Mouse (Mus musculus) left cerebral cortex, postnatal 4 days (tissue): ENCODE data around the gene Asb8. TPM values are rescaled to one million over a fixed set of nuclear protein-coding genes. Genes with fewer than 3 reads are reported as not detected.

Source experiments
- DNase-seq: peaks from one replicate; pipeline ENCODE4 v3.0.0-alpha.2; 2022
- intact Hi-C: fragments of 180-260 bp; cut with DNase I; formaldehyde crosslinking; loops from one replicate; pipeline ENCODE4 v1.15.1; 2025
- total RNA-seq, 2 experiments: library from RNA; stranded (reverse); gene quantifications; 2 replicates each; pipeline ENCODE4 v1.2.3; 2021

Asb8 gene
- total RNA-seq, 2 experiments from 2014 or later: 28.3 to 35.0 TPM

DNA sequence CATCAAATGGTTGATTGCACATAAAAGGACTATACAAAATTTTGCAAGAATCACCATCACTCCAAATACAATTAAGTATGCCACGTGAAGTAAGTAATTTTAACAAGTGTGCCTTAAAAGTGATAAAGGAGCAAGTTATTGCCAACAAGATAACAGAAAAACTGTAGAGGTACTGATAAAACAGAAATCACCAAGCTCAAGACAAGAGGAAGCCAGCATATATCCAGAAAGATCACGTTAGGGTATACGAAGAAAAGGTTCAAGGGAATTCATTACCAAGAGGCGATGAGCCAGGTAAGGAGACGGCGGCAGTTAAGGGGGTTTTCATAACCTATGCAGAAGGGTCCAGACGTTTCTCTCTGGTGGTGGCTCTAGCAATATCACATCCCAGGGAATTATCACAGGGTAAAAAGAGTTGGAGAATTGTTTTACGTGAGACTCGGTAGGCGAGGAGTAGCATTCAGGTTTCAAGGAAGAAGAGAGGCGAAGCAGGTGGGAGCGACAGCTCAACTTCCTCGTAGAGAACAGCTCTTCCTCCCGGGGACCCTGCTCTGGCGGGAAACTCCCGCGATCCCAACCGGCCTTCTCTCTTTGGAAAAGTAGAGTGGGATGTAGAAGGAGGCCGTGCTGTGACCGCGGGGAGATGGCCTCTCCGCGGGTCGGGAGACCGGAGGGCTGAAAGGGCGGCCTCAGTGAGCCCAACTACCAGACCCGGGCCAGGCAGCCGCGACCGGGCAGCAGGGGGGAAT, 72.9 kb downstream of the Asb8 start, which contains the start of gene Pfkm:
Gene Pfkm, plus strand, starts transcription at position 218 of the 749 bp plus-strand sequence.
- no peak for DNase-seq
- intact Hi-C loops: loop anchor here (2.0 kb wide), 1 partner anchor 60 kb away; no protein-coding TSS in a partner anchor

- no peak for DNase-seq
- intact Hi-C loops: loop anchor here (2.0 kb wide), 1 partner anchor 61 kb away; no protein-coding TSS in a partner anchor
Measured at GRCm38 (mm10) chr15:98091841-98092240, 73.6 kb downstream of the Asb8 start.

DNA sequence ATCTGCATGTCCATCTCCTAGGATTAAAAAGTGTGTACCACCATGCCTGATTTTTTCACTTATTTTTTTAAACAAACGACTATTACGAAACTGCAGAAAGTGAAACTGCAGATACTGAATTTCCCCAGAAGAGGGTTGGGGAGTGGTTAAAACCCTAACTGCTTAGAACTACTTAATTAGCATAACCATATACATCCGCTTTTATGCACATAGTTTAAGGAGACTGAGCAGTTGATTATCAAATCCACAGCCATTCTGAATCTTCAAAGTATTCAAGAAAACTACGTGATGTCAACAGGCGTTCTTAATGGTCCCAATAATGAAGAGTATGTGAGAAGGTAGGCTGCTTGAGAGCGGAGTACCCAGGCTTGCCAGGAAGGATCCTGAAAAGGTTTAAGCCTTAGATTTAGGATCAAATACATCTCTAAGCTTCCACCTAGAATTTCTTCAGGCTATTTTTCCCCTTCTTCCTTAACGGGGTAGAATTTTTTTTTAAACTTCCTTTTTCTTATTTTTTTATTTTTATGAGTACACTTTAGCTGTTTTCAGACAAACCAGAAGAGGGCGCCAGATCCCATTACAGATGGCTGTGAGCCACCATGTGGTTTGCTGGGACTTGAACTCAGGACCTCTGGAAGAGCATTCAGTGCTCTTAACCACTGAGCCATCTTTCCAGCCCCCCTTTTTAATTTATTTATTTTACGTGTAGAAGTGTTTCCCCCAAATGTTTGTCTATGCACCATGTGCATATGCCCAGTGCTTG, 75.8 kb downstream of the Asb8 start:
- intact Hi-C loops: no loop called here
- DNase-seq: peak; percentile 28

GRCm38 (mm10) chr15:98088889-98089288, 76.5 kb downstream of the Asb8 start:
- DNase-seq: no peak

More at GRCm38 (mm10) chr15:98088889-98089288, 76.5 kb downstream of the Asb8 start:
- intact Hi-C loops: no loop called here

Other genes starting within 250 kb of the Asb8 start
- gene Tmem106c, start 201.4 kb downstream of the Asb8 start, total RNA-seq: 10 to 100 TPM; 18.0 to 20.1 TPM
- gene Col2a1, start 160.9 kb downstream of the Asb8 start, total RNA-seq: 1 to 10 TPM; 2.5 to 5.4 TPM
- gene Pfkm, start 73.0 kb downstream of the Asb8 start, total RNA-seq: 100 to 1,000 TPM; 156 to 177 TPM
- gene Senp1, start 71.9 kb downstream of the Asb8 start, total RNA-seq: 10 to 100 TPM; 20.2 to 20.6 TPM
- 10 to 100 TPM; 45.6 to 51.6 TPM for gene Ccdc184, start 1.5 kb upstream of the Asb8 start, total RNA-seq
- gene Olfr288, start 29.9 kb upstream of the Asb8 start, total RNA-seq: under 1 TPM in 1 of 2 experiments, not detected in 1; 0.18 TPM
- gene Gm44579, start 55.4 kb upstream of the Asb8 start, total RNA-seq: not detected
- gene Olfr287, start 55.4 kb upstream of the Asb8 start, total RNA-seq: under 1 TPM in 1 of 2 experiments, not detected in 1; 0.20 TPM
- not detected for gene Olfr286, start 68.8 kb upstream of the Asb8 start, total RNA-seq
- not detected for gene H1fnt, start 91.7 kb upstream of the Asb8 start, total RNA-seq
- gene Zfp641, start 130.5 kb upstream of the Asb8 start, total RNA-seq: 10 to 100 TPM; 11.8 to 13.4 TPM
- gene Olfr285, start 151.7 kb upstream of the Asb8 start, total RNA-seq: not detected
- gene Olfr284, start 175.4 kb upstream of the Asb8 start, total RNA-seq: not detected
- not detected for gene Olfr283, start 215.3 kb upstream of the Asb8 start, total RNA-seq